Mouse (Mus musculus): ENCODE measurements around the gene Cep131.

The Cep131 gene

GRCm38 (mm10) chr11:120052274-120052673 lies 34.4 kb downstream of the Cep131 start:
- no peak for DNase-seq (ENCODE audit: low read depth, low spot score)

GRCm38 (mm10) chr11:120051124-120051811 lies 35.4 kb downstream of the Cep131 start:
- no peak for DNase-seq (ENCODE audit: low read depth, low spot score)

GRCm38 (mm10) chr11:120049067-120049466 lies 37.6 kb downstream of the Cep131 start:
- DNase-seq (ENCODE audit: low read depth, low spot score): no peak

GRCm38 (mm10) chr11:120048252-120048556 lies 38.4 kb downstream of the Cep131 start:
- DNase-seq (ENCODE audit: low read depth, low spot score): no peak

GRCm38 (mm10) chr11:120047531-120048251 lies 38.9 kb downstream of the Cep131 start:
- no peak for DNase-seq (ENCODE audit: low read depth, low spot score)

GRCm38 (mm10) chr11:120046553-120047191 lies 40.0 kb downstream of the Cep131 start, which contains the start of gene Aatk:
Gene Aatk (minus strand): TSS chr11:120047167.
- no peak for DNase-seq (ENCODE audit: low read depth, low spot score)

- DNase-seq (ENCODE audit: low read depth, low spot score): no peak
Measured at GRCm38 (mm10) chr11:120045839-120046552, 40.6 kb downstream of the Cep131 start.

- DNase-seq (ENCODE audit: low read depth, low spot score): no peak
Measured at GRCm38 (mm10) chr11:120045341-120045740, 41.3 kb downstream of the Cep131 start.

GRCm38 (mm10) chr11:120042141-120042838 lies 44.3 kb downstream of the Cep131 start:
- DNase-seq (ENCODE audit: low read depth, low spot score): no peak

GRCm38 (mm10) chr11:120041191-120042123 lies 45.2 kb downstream of the Cep131 start:
- DNase-seq (ENCODE audit: low read depth, low spot score): no peak

GRCm38 (mm10) chr11:120040440-120040839 lies 46.2 kb downstream of the Cep131 start:
- no peak for DNase-seq (ENCODE audit: low read depth, low spot score)

- DNase-seq (ENCODE audit: low read depth, low spot score): no peak
Measured at GRCm38 (mm10) chr11:120039581-120039980, 47.0 kb downstream of the Cep131 start.

- DNase-seq (ENCODE audit: low read depth, low spot score): no peak
Measured at GRCm38 (mm10) chr11:120034762-120035161, 51.9 kb downstream of the Cep131 start.

- DNase-seq (ENCODE audit: low read depth, low spot score): no peak
Measured at GRCm38 (mm10) chr11:120034306-120034705, 52.3 kb downstream of the Cep131 start.

GRCm38 (mm10) chr11:120033473-120033872 lies 53.2 kb downstream of the Cep131 start:
- DNase-seq (ENCODE audit: low read depth, low spot score): no peak

- no peak for DNase-seq (ENCODE audit: low read depth, low spot score)
Measured at GRCm38 (mm10) chr11:120032052-120032451, 54.6 kb downstream of the Cep131 start.

GRCm38 (mm10) chr11:120030145-120030901 lies 56.3 kb downstream of the Cep131 start:
- DNase-seq (ENCODE audit: low read depth, low spot score): no peak

- DNase-seq (ENCODE audit: low read depth, low spot score): no peak
Measured at GRCm38 (mm10) chr11:120029431-120030144, 57.0 kb downstream of the Cep131 start.

Data from WW6 (cell line).